11 mouse cellular contexts compared by ENCODE assay signal in genomic region chr11:119128668-119129280, GRCm38 (mm10). TPM values are rescaled to one million over a fixed set of nuclear protein-coding genes. Genes with fewer than 3 reads are reported as not detected.
DNase-seq lines count a peak whose midpoint lies in the region; ATAC-seq and TF ChIP-seq lines count a peak whose summit lies in the region.
"Had no signal": no experiment of that assay in that cellular context is flagged by ENCODE, and none has a peak within 500 bp of the region (broad histone marks: within the 10 kb centered on the region; RNA-seq: fewer than 3 reads in every experiment).

No protein-coding gene starts in this region.

- no peak for DNase-seq in hindbrain, postnatal 0 days (ENCODE audit: low spot score)
- DNase-seq in CH12.LX (ENCODE audit: extremely low read depth), result peak; percentile 76
- no peak for DNase-seq in right cerebral cortex, postnatal 10 days (ENCODE audit: low spot score in 2 of 2)
- no peak for DNase-seq in layer of hippocampus, postnatal 25 days (ENCODE audit: extremely low spot score in 1 of 2, low spot score in 1 of 2)
- DNase-seq: cerebellum, postnatal 14 days had no signal

- no peaks in the 10 kb centered on the region for H3K9me3 ChIP-seq in forebrain, embryonic 12.5 days
- H3K9me3 ChIP-seq in forebrain, embryonic 16.5 days (ENCODE audit: control insufficient read depth, low read length), result no peaks in the 10 kb centered on the region
- H3K9me3 ChIP-seq in hindbrain, embryonic 13.5 days, result no peaks in the 10 kb centered on the region
- H3K9me3 ChIP-seq in hindbrain, postnatal 0 days (ENCODE audit: low read length), result no peaks in the 10 kb centered on the region
- H3K9me3 ChIP-seq in CH12.LX (replicated peaks; ENCODE audit: low read length), result peaks cover 8% of the 10 kb centered on the region
- H3K9me3 ChIP-seq: embryonic facial prominence, embryonic 15.5 days; hindbrain, embryonic 15.5 days had no signal

- peak overlapping the region; percentile 25 for H3K9ac ChIP-seq in forebrain, embryonic 12.5 days
- H3K9ac ChIP-seq in forebrain, embryonic 16.5 days (replicated peaks; ENCODE audit: low read depth, low read length), result no peak overlapping the region
- H3K9ac ChIP-seq in hindbrain, embryonic 13.5 days, result peak overlapping the region; percentile 51
- H3K9ac ChIP-seq in hindbrain, postnatal 0 days (replicated peaks; ENCODE audit: low read length), result no peak overlapping the region
- peak overlapping the region; percentile 50 for H3K9ac ChIP-seq in CH12.LX (ENCODE audit: insufficient read depth, low read depth)
- H3K9ac ChIP-seq: embryonic facial prominence, embryonic 15.5 days; hindbrain, embryonic 15.5 days had no signal

- TF ChIP-seq CTCF in hindbrain, postnatal 0 days (IDR thresholded peaks at IDR 0.05; ENCODE audit: low read depth), result no peak
- TF ChIP-seq CTCF in CH12.LX (conservative IDR thresholded peaks at IDR 0.05 in 1 of 2, IDR thresholded peaks at IDR 0.05 in 1 of 2; ENCODE audit: low read depth in 2 of 2, low read length in 2 of 2), result 0 out of 4 replicates have a peak, but pooled peaks of 1 of the 2 experiments have one; percentile 4

- H3K27ac ChIP-seq in forebrain, embryonic 12.5 days, result no peak overlapping the region
- no peak overlapping the region for H3K27ac ChIP-seq in forebrain, embryonic 16.5 days (ENCODE audit: low read length)
- H3K27ac ChIP-seq in hindbrain, embryonic 13.5 days, result peak overlapping the region; percentile 78; the same call in 1 of the 2 replicates
- H3K27ac ChIP-seq in hindbrain, postnatal 0 days, result no peak overlapping the region
- peak overlapping the region; percentile 87 for H3K27ac ChIP-seq in CH12.LX (ENCODE audit: insufficient read depth, low read depth)

- peaks cover 36% of the 10 kb centered on the region for H3K27me3 ChIP-seq in forebrain, embryonic 12.5 days
- no peaks in the 10 kb centered on the region for H3K27me3 ChIP-seq in forebrain, embryonic 16.5 days (replicated peaks; ENCODE audit: control insufficient read depth, insufficient read depth, low read length)
- H3K27me3 ChIP-seq in hindbrain, embryonic 13.5 days, result peaks cover 34% of the 10 kb centered on the region
- no peaks in the 10 kb centered on the region for H3K27me3 ChIP-seq in hindbrain, postnatal 0 days (ENCODE audit: insufficient read depth, low read length)
- no peaks in the 10 kb centered on the region for H3K27me3 ChIP-seq in CH12.LX (replicated peaks)
- H3K27me3 ChIP-seq in myocyte (ENCODE audit: control insufficient read depth, insufficient read depth, insufficient read length), result no peaks in the 10 kb centered on the region
- H3K27me3 ChIP-seq: hindbrain, embryonic 15.5 days had no signal

- peaks cover 53% of the 10 kb centered on the region for H3K4me1 ChIP-seq in forebrain, embryonic 12.5 days
- H3K4me1 ChIP-seq in forebrain, embryonic 16.5 days (replicated peaks; ENCODE audit: control insufficient read depth, insufficient read depth, low read length), result peaks cover 45% of the 10 kb centered on the region
- peaks cover 61% of the 10 kb centered on the region for H3K4me1 ChIP-seq in hindbrain, embryonic 13.5 days (replicated peaks)
- peaks cover 20% of the 10 kb centered on the region for H3K4me1 ChIP-seq in hindbrain, postnatal 0 days (ENCODE audit: insufficient read depth, low read length)
- peaks cover 64 to 97% of the 10 kb centered on the region in 2 experiments for H3K4me1 ChIP-seq in CH12.LX (ENCODE audit: control insufficient read depth in 1 of 2, insufficient read depth in 2 of 2)

- peak; percentile 46; the same call in 1 of the 2 replicates for TF ChIP-seq POLR2A in CH12.LX (IDR thresholded peaks at IDR 0.05; ENCODE audit: low read depth, low read length)
- TF ChIP-seq POLR2A in myocyte (IDR thresholded peaks at IDR 0.05; ENCODE audit: insufficient read length, low read depth), result no peak

- no peaks in the 10 kb centered on the region for H3K36me3 ChIP-seq in forebrain, embryonic 12.5 days (replicated peaks)
- no peaks in the 10 kb centered on the region for H3K36me3 ChIP-seq in forebrain, embryonic 16.5 days (ENCODE audit: control insufficient read depth, insufficient read depth)
- H3K36me3 ChIP-seq in hindbrain, embryonic 13.5 days, result no peaks in the 10 kb centered on the region
- no peaks in the 10 kb centered on the region for H3K36me3 ChIP-seq in hindbrain, postnatal 0 days (ENCODE audit: insufficient read depth, low read length)
- H3K36me3 ChIP-seq in CH12.LX (replicated peaks in 1 of 2; ENCODE audit: control insufficient read depth in 1 of 2, insufficient read depth in 1 of 2, low read length in 1 of 2) (no peaks in the 10 kb centered on the region), myocyte (ENCODE audit: control insufficient read depth, insufficient read depth) (no peaks in the 10 kb centered on the region)
- H3K36me3 ChIP-seq: embryonic facial prominence, embryonic 15.5 days; hindbrain, embryonic 15.5 days had no signal

- in situ Hi-C loops in CH12.LX (cut with MboI; ENCODE audit: low pct_ligation_motif_present, low pct_unique_long_range_greater_than_20kb, low sequenced_read_pairs), result loop anchor here (5.0 kb wide), 1 partner anchor 36 kb away; no protein-coding TSS in a partner anchor

- peak; percentile 90 for TF ChIP-seq EP300 in CH12.LX (IDR thresholded peaks at IDR 0.05; ENCODE audit: low read length)

- no peak overlapping the region for H3ac ChIP-seq in myocyte (ENCODE audit: control insufficient read depth, insufficient read length)

- dilution Hi-C loops in CH12.LX (cut with MboI; ENCODE audit: extremely low pct_ligation_motif_present, extremely low pct_unique_long_range_greater_than_20kb, low sequenced_read_pairs), result no loop called here

- peak; percentile 19 for TF ChIP-seq RAD21 in CH12.LX (IDR thresholded peaks at IDR 0.05; ENCODE audit: low read depth, low read length)

- H3K4me2 ChIP-seq in forebrain, embryonic 12.5 days, result no peak overlapping the region
- H3K4me2 ChIP-seq in forebrain, embryonic 16.5 days (ENCODE audit: low read length), result no peak overlapping the region
- no peak overlapping the region for H3K4me2 ChIP-seq in hindbrain, embryonic 13.5 days
- H3K4me2 ChIP-seq in hindbrain, postnatal 0 days (ENCODE audit: low read depth, low read length), result no peak overlapping the region
- peak overlapping the region; percentile 57 for H3K4me2 ChIP-seq in CH12.LX (ENCODE audit: insufficient read depth, low read depth, poor library complexity, severe bottlenecking)
- peak overlapping the region; percentile 82 for H3K4me2 ChIP-seq in myocyte (ENCODE audit: low read depth)
- H3K4me2 ChIP-seq: embryonic facial prominence, embryonic 15.5 days had no signal

- 44% methylated on average over 11 of the region's 11 CpGs for WGBS in forebrain, embryonic 12.5 days
- WGBS in forebrain, embryonic 16.5 days, result 46% methylated on average over 11 of the region's 11 CpGs
- WGBS in hindbrain, embryonic 13.5 days, result 38% methylated on average over 11 of the region's 11 CpGs
- 35% methylated on average over 11 of the region's 11 CpGs for WGBS in hindbrain, postnatal 0 days

- no peak for ATAC-seq in forebrain, embryonic 12.5 days (ENCODE audit: low FRiP score)
- no peak for ATAC-seq in forebrain, embryonic 16.5 days
- no peak for ATAC-seq in hindbrain, embryonic 13.5 days (ENCODE audit: low FRiP score)
- no peak for ATAC-seq in hindbrain, postnatal 0 days

- no peak overlapping the region for H3K4me3 ChIP-seq in forebrain, embryonic 12.5 days (replicated peaks)
- H3K4me3 ChIP-seq in forebrain, embryonic 16.5 days (replicated peaks; ENCODE audit: low read length), result no peak overlapping the region
- no peak overlapping the region for H3K4me3 ChIP-seq in hindbrain, embryonic 13.5 days
- H3K4me3 ChIP-seq in hindbrain, postnatal 0 days (ENCODE audit: low read length), result no peak overlapping the region
- H3K4me3 ChIP-seq in CH12.LX (replicated peaks in 1 of 3; ENCODE audit: low read depth in 2 of 3, low read length in 2 of 3, poor library complexity in 1 of 3) (peak overlapping the region in 1 of 3 experiments; percentile 14), myocyte (no peak overlapping the region)
- H3K4me3 ChIP-seq: embryonic facial prominence, embryonic 15.5 days; hindbrain, embryonic 15.5 days had no signal

- H3K79me2 ChIP-seq in CH12.LX (replicated peaks; ENCODE audit: control insufficient read depth, extremely low read depth, insufficient read depth, poor library complexity, severe bottlenecking) (no peaks in the 10 kb centered on the region), myocyte (ENCODE audit: control insufficient read depth, insufficient read depth) (no peaks in the 10 kb centered on the region)

TF ChIP-seq in CH12.LX, 34 proteins besides CTCF, POLR2A, EP300 and RAD21 (continues in another document):
- TF ChIP-seq NELFE (IDR thresholded peaks at IDR 0.05; ENCODE audit: low read depth, low read length) (peak; percentile 64), ZC3H11A (IDR thresholded peaks at IDR 0.05; ENCODE audit: low read depth, low read length) (no peak), CHD2 (IDR thresholded peaks at IDR 0.05; ENCODE audit: low read length) (peak; percentile 91), USF2 (conservative IDR thresholded peaks at IDR 0.05; ENCODE audit: low read depth, low read length) (no peak), TBP (conservative IDR thresholded peaks at IDR 0.05; ENCODE audit: low read depth, low read length) (peak; percentile 95), PAX5 (IDR thresholded peaks at IDR 0.05; ENCODE audit: low read length) (no peak), ZMIZ1 (IDR thresholded peaks at IDR 0.05; ENCODE audit: low read depth, low read length) (peak; percentile 84)

TF ChIP-seq in myocyte, 11 proteins besides CTCF, POLR2A, EP300 and RAD21 (continues in another document):
- TF ChIP-seq USF1 (IDR thresholded peaks at IDR 0.05; ENCODE audit: low read depth) (no peak), E2F4 (IDR thresholded peaks at IDR 0.05; ENCODE audit: insufficient read depth) (no peak), SRF (IDR thresholded peaks at IDR 0.05; ENCODE audit: control insufficient read depth, insufficient read length, low read depth) (no peak), MYOD1 (IDR thresholded peaks at IDR 0.05; ENCODE audit: control insufficient read depth in 1 of 3, insufficient read length in 2 of 3, low read depth in 2 of 3) (no peak), POLR2AphosphoS2 (IDR thresholded peaks at IDR 0.05; ENCODE audit: insufficient read length, low read depth) (no peak), MAX (IDR thresholded peaks at IDR 0.05; ENCODE audit: low read depth) (no peak), TCF3 (IDR thresholded peaks at IDR 0.05; ENCODE audit: insufficient read length, low read depth) (no peak)

RNA-seq across cellular contexts. Expression of gene Cbx4, which starts 42.8 kb away (rescaled TPM):
- polyA plus RNA-seq in forebrain, embryonic 12.5 days (2016; fragmentation: Nextera tagmentation; extraction: Ambion mirVana), result 12.7 and 14.5 TPM in 2 replicates
- 18.1 and 18.5 TPM in 2 replicates for polyA plus RNA-seq in forebrain, embryonic 16.5 days (2015; fragmentation: Nextera tagmentation; extraction: Ambion mirVana)
- polyA plus RNA-seq in hindbrain, embryonic 13.5 days (2015; fragmentation: Nextera tagmentation; extraction: Ambion mirVana), result 14.1 and 15.8 TPM in 2 replicates
- total RNA-seq in hindbrain, postnatal 0 days (2014; rRNA removed), result 33.6 and 41.3 TPM in 2 replicates
- 22.4 and 23.7 TPM in 2 replicates for polyA plus RNA-seq in hindbrain, postnatal 0 days (2015; fragmentation: Nextera tagmentation; extraction: Ambion mirVana)
- 30.6 and 40.4 TPM in 2 replicates for total RNA-seq in CH12.LX (2012; rRNA removed)
- total RNA-seq in CH12.LX (2014; rRNA removed), result 11.4 and 15.0 TPM in 2 replicates
- 26.0 and 29.8 TPM in 2 replicates for polyA plus RNA-seq in CH12.LX (2012; ENCODE audit: insufficient read length, low read depth)
- 29.9 TPM for polyA plus RNA-seq in myocyte (2012; fragmentation: generic; extraction: Trizol)
- 10 to 100 TPM; 62.1 to 67.7 TPM for total RNA-seq in layer of hippocampus, postnatal 25 days (2021)

Comparison
In these comparisons a context has a peak if more than half of its experiments do, and no peak if none do; other contexts are left out.
1. H3K27ac ChIP-seq: peak in hindbrain, embryonic 13.5 days (single experiment) and CH12.LX (single experiment); none in forebrain, embryonic 12.5 days (single experiment), forebrain, embryonic 16.5 days (single experiment) and hindbrain, postnatal 0 days (single experiment).
2. H3K9ac ChIP-seq: peak in forebrain, embryonic 12.5 days (single experiment), hindbrain, embryonic 13.5 days (single experiment) and CH12.LX (single experiment); none in forebrain, embryonic 16.5 days (single experiment) and hindbrain, postnatal 0 days (single experiment).
3. H3K4me2 ChIP-seq: peak in CH12.LX (single experiment) and myocyte (single experiment); none in forebrain, embryonic 12.5 days (single experiment), forebrain, embryonic 16.5 days (single experiment), hindbrain, embryonic 13.5 days (single experiment) and hindbrain, postnatal 0 days (single experiment).